Mouse (Mus musculus) monocyte, adult 5-6 weeks (primary cell): ENCODE results near the gene Pepd. TPM values are rescaled to one million over a fixed set of nuclear protein-coding genes. Genes with fewer than 3 reads are reported as not detected.
A peak's percentile ranks its signal among the peaks of the same experiment; 100 is the strongest.

Experiments
- ATAC-seq: fragments of 153-309, 156-312 bp; replicated peaks from 2 replicates; pipeline ENCODE4 v1.8.0; 2017; ENCODE audit warnings: mild to moderate bottlenecking; ENCODE audit not compliant: low TSS enrichment, insufficient number of reproducible peaks, severe bottlenecking, poor library complexity, low FRiP score
- total RNA-seq: library from RNA; stranded (forward); fragments of 200-1000, 200-491, 200-594 nt; gene quantifications from 3 replicates; pipeline ENCODE4 v1.2.3, GENCODE M21; 2017

Gene Pepd
- total RNA-seq, 1 experiment from 2014 or later, result 41.3 TPM

DNA sequence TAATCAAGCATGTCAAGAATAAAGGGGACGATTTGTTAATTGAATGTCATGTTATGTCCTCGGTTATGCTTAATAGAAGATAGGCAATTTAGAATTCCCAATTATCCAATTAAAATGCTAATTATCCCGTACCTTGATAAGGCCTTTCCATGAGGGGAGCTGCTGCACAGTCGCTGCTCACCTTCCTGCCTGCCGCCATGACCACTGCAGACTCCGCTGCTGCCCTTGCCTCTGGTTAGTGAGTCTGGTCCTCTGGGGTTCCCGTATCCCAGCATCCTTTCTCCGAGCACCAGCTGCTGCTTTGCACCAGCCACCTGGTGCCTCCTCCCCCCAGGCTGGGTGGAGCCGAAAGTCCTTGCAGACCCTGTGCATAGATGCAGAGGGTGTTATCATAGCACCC, 101.0 kb downstream of the Pepd start:
- ATAC-seq, result no peak

DNA sequence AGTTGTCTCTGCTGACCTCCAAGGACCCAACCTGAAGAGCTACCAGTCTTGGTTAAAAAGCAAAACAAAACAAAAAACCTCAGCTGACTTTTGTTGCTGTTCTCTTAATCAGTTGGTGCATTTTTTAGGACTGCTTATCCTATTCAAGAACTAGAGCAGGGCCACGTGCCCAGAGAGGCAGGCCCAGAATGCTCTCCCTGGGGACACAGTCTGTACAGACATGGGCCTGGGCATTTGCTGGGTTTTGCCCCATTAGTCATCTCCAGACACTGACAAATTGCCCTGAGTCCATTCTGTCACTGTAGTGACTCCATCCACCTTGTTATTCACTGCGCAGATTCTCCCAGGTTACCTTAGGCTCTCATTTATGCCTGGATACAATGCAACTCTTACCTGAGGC, 103.1 kb downstream of the Pepd start:
- no peak for ATAC-seq

DNA sequence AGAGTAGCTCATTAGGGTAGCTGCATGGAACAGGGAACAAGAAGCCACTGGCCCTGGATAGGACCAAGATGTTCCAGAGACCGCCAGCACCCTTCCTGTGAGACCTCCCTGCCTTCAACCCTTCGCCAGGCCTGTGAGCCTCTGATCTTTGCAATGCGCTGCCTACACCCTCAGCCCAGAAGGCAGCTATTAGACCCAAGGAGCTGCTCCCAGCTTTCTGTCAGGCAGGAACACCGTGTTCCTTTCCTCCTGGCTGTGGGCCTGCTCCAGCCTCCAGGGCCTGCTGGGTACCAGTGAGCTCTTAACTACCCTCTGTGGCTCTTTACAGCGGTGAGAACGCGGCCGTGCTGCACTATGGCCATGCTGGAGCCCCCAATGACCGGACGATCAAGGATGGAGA, 109.2 kb downstream of the Pepd start:
- no peak for ATAC-seq

GRCm38 (mm10) chr7:35023251-35023650, 111.1 kb downstream of the Pepd start:
- ATAC-seq, result no peak

DNA sequence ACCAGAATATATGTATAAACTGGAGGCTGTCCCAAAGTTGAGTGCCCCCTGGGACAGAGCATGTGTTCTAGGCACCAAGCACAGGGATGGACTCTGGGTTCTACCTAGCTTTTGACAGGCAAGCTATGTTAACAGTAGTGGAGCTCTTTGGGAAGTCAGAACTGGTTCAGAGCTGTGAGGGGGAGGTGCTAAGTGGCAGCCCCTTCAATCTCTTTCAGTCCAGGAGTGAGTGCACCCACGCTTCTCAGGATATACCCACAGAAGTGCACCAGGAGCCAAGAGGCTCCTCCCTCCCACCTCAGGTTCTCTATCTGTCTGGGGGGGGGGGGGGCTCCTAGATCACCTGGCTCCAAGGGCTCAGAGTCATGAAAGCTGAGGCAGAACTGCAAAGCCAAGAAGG, 112.2 kb downstream of the Pepd start:
- ATAC-seq, result no peak

- ATAC-seq, result peak; percentile 51; the same call in 1 of the 2 replicates
Measured at GRCm38 (mm10) chr7:35025409-35026275, 113.5 kb downstream of the Pepd start.

- ATAC-seq, result no peak
Measured at GRCm38 (mm10) chr7:35026276-35026630, 114.1 kb downstream of the Pepd start.

DNA sequence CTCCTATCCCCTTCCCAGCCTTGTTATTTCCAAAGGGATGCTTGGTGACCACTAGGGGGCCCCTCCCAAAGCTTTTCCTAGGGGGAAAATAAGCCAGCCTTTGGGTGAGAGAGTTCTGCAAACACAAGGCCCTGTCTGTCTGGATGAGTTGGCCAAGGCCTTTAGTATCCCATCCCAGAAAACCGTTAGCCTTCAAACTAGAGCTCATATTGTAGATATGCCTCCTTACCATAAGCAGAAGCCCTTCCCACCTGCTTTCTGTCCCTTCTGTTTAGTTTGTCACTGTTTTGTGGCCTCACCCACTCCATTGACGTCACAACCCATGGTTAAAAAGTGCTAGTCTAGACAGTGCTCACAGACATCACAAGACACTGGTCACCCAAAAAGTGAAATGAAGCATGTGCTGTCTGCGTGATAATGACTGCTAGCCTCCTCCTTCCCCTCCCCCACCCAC, 114.7 kb downstream of the Pepd start:
- ATAC-seq, result no peak

- ATAC-seq, result no peak
Measured at GRCm38 (mm10) chr7:35027801-35028420, 115.7 kb downstream of the Pepd start.

DNA sequence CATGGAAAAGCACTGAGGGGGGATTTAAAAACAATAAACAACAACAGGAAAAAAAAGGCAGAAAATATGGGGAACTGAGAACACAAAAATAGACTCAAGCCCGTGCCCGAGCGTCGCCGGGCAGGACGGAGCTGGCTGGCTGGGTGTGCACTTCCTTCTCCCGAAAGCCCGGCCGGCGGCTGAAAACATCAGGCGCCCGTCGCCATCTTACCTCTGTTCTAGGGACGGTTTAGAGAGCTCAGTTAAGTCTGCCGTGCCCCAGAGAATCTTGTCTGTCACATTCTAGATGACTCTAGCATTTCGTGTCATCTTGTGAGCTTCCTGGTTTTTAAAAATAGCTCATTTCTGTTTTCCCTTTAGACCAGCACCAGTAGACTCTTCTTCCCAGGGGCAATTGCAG, 116.4 kb downstream of the Pepd start:
- no peak for ATAC-seq

DNA sequence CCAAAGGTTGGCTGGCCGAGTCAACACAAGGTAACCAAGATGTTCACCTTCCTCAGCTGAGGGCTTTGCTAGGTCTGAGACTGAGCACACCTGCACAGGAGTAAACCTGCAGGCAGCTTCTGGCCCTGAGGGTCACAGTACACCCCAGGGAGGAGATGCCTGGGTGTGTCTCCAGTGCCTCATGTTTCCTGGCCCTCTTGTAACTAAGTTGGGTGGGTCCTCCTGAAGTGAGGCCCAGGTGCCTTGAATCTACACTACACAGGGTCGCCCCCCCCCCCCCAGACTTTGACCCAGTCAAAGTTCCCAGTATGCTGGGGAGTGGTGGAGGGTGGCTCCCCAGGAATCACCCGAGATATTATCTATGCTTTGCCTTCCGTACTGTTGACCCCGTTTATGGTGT, 117.0 kb downstream of the Pepd start:
- no peak for ATAC-seq

GRCm38 (mm10) chr7:35029648-35030047, 117.5 kb downstream of the Pepd start:
- no peak for ATAC-seq

GRCm38 (mm10) chr7:35030567-35030966, 118.4 kb downstream of the Pepd start:
- no peak for ATAC-seq

DNA sequence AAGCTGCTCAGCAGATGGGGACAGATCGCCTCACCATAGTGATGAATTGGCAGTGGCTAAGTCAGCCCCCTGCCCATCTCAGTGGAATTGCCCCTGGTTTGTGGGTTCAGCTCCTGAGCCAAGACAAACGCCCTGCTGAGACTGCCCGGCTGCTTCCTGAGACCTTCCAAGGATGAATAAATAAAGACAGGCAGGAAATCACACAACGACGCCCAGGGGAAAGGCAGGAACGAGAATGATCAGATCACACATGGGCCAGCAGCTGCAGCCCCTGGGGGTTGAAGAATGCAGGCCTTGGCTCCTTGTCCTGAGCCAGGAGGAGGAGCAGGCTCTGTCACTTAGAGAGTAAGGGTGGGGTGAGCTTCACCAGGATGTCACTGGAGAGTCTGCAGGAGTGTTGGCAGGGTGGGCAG, 123.0 kb downstream of the Pepd start:
- no peak for ATAC-seq

GRCm38 (mm10) chr7:35035565-35035964, 123.4 kb downstream of the Pepd start:
- no peak for ATAC-seq

GRCm38 (mm10) chr7:35036266-35036731, 124.1 kb downstream of the Pepd start:
- ATAC-seq, result no peak

- no peak for ATAC-seq
Measured at GRCm38 (mm10) chr7:35037408-35037807, 125.2 kb downstream of the Pepd start.

- no peak for ATAC-seq
Measured at GRCm38 (mm10) chr7:35040176-35040972, 128.2 kb downstream of the Pepd start.
